Mouse (Mus musculus): ENCODE data around the gene Col4a2.

DNA sequence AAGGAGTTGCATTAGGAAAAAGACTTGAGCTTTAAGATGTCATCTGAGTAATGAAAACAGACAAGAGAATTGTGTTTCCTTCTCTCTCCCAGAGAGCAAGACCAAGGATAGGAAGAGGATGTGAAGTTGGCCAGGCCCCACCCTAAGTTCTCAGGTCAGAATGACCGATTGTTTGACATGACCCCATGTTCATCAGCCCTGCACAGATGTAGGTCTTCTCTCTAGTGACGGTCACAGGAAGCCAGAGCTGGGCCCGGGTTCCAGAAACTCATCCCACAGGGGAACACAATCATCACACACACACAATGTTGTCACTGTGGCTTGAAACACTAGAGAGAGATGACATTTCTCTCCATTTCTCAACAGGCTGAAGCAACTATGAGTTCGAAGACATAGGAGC is 27.2 kb upstream of the Col4a2 start:
- TF ChIP-seq CTCF (IDR thresholded peaks at IDR 0.05; ENCODE audit: extremely low read depth, insufficient read depth, insufficient read length, insufficient replicate concordance) (no peak), POLR2A (IDR thresholded peaks at IDR 0.05; ENCODE audit: low read depth, low read length) (no peak)
